Mouse (Mus musculus) stomach, postnatal 0 days (tissue): ENCODE data around the gene Krt86.

ENCODE experiments used
- CTCF ChIP-seq: IDR thresholded peaks from 2 replicates; pipeline ENCODE4 v1.5.1; 2016; ENCODE audit warnings: antibody characterized with exemption, low read depth, mild to moderate bottlenecking, moderate library complexity
- EP300 ChIP-seq: optimal IDR thresholded peaks from 2 replicates; pipeline ENCODE3; 2016; ENCODE audit warnings: antibody characterized with exemption

DNA sequence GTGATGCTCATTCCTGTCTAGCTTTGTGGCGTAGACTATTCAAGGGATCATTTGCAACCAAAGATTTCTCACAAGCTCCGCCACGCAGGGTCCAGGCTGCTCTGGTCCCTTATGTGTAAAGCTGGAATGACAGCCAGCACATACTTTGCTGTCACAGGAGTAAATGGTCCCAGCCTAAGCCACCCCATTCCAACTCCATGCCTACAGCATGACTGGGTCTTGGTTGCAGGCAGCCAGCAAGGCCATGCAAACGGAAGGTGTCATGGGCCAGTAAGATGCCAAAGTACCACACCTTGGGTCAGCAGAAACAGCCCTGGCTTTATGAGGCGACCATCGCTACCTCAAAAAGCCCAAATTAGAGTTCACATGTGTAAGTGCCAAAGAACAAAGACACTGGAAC lies 20.4 kb downstream of the Krt86 start:
- no peak for TF ChIP-seq CTCF
- no peak for TF ChIP-seq EP300
